Comparison of ENCODE assay signal across 19 mouse cellular contexts in genomic region chr10:100025665-100026064, GRCm38 (mm10). TPM values are rescaled to one million over a fixed set of nuclear protein-coding genes. Genes with fewer than 3 reads are reported as not detected.
DNase-seq lines count a peak whose midpoint lies in the region; ATAC-seq lines count a peak whose summit lies in the region.
"Had no signal": no experiment of that assay in that cellular context is flagged by ENCODE, and none has a peak within 500 bp of the region (broad histone marks: within the 10 kb centered on the region; RNA-seq: fewer than 3 reads in every experiment).

No protein-coding gene starts in this region.

- H3K27ac ChIP-seq in kidney, embryonic 15.5 days = no peak overlapping the region
- H3K27ac ChIP-seq in lung, embryonic 16.5 days (ENCODE audit: low read length) = peak overlapping the region; percentile 2
- H3K27ac ChIP-seq: forebrain, embryonic 15.5 days; macrophage; midbrain, embryonic 12.5 days had no signal

- no peak for DNase-seq in kidney, postnatal 14 days
- DNase-seq in lung, postnatal 4 days = no peak
- DNase-seq in lung, postnatal 36 days = peak; percentile 53
- DNase-seq in thymus, postnatal 10 days (ENCODE audit: low spot score in 2 of 2) = no peak
- no peak for DNase-seq in layer of hippocampus, adult 9-10 months (ENCODE audit: low spot score)
- DNase-seq: adrenal gland, postnatal 14 days; cerebellum, adult 9-11 months; heart, postnatal 36 days; kidney, postnatal 10 days; layer of hippocampus, postnatal 36 days; left cerebral cortex, postnatal 4 days; right cerebral cortex, adult 18-20 months had no signal

- H3K27me3 ChIP-seq in kidney, embryonic 15.5 days = no peaks in the 10 kb centered on the region
- no peaks in the 10 kb centered on the region for H3K27me3 ChIP-seq in lung, embryonic 16.5 days (ENCODE audit: control insufficient read depth, insufficient read depth, low read depth, low read length)
- H3K27me3 ChIP-seq: forebrain, embryonic 15.5 days had no signal

- no peak overlapping the region for H3K4me2 ChIP-seq in kidney, embryonic 15.5 days
- H3K4me2 ChIP-seq in lung, embryonic 16.5 days (ENCODE audit: low read depth, low read length) = no peak overlapping the region
- H3K4me2 ChIP-seq: forebrain, embryonic 15.5 days; midbrain, embryonic 12.5 days had no signal

- 44% methylated on average over 8 of the region's 8 CpGs for WGBS in kidney, embryonic 15.5 days
- WGBS in lung, embryonic 16.5 days = 28% methylated on average over 8 of the region's 8 CpGs

- no peak overlapping the region for H3K9ac ChIP-seq in kidney, embryonic 15.5 days
- H3K9ac ChIP-seq in lung, embryonic 16.5 days (ENCODE audit: low read length) = no peak overlapping the region
- H3K9ac ChIP-seq: forebrain, embryonic 15.5 days; midbrain, embryonic 12.5 days had no signal

- H3K36me3 ChIP-seq in kidney, embryonic 15.5 days = peaks cover 6% of the 10 kb centered on the region; the same call in 1 of the 2 replicates
- peaks cover 8% of the 10 kb centered on the region for H3K36me3 ChIP-seq in lung, embryonic 16.5 days (ENCODE audit: control insufficient read depth, insufficient read depth, low read length)
- H3K36me3 ChIP-seq: forebrain, embryonic 15.5 days; midbrain, embryonic 12.5 days had no signal

- no peak overlapping the region for H3K4me3 ChIP-seq in kidney, embryonic 15.5 days (replicated peaks)
- no peak overlapping the region for H3K4me3 ChIP-seq in lung, embryonic 16.5 days (ENCODE audit: low read length)
- H3K4me3 ChIP-seq: erythroblast, embryonic 14.5 days; forebrain, embryonic 15.5 days; midbrain, embryonic 12.5 days; myocyte had no signal

- peaks cover 9% of the 10 kb centered on the region for H3K4me1 ChIP-seq in kidney, embryonic 15.5 days
- peaks cover 18% of the 10 kb centered on the region for H3K4me1 ChIP-seq in lung, embryonic 16.5 days (replicated peaks; ENCODE audit: control insufficient read depth, insufficient read depth, low read length)

- no peaks in the 10 kb centered on the region for H3K9me3 ChIP-seq in kidney, embryonic 15.5 days (replicated peaks)
- no peaks in the 10 kb centered on the region for H3K9me3 ChIP-seq in lung, embryonic 16.5 days (ENCODE audit: control insufficient read depth, low read length)
- H3K9me3 ChIP-seq: forebrain, embryonic 15.5 days; midbrain, embryonic 12.5 days had no signal

- ATAC-seq in kidney, embryonic 15.5 days (replicated peaks; ENCODE audit: low FRiP score) = 0 out of 2 replicates have a peak, but pooled peaks have one; percentile 56
- peak; percentile 81 for ATAC-seq in lung, embryonic 16.5 days (ENCODE audit: low read depth)
- ATAC-seq: forebrain, embryonic 15.5 days had no signal

RNA-seq across cellular contexts. Expression of gene Kitl, which starts 10.2 kb away (rescaled TPM):
- 24.3 and 26.3 TPM in 2 replicates for polyA plus RNA-seq in kidney, embryonic 15.5 days (2015; fragmentation: Nextera tagmentation; extraction: Ambion mirVana)
- 38.5 and 41.2 TPM in 2 replicates for polyA plus RNA-seq in lung, embryonic 16.5 days (2015; fragmentation: Nextera tagmentation; extraction: Ambion mirVana)
- polyA plus RNA-seq: erythroblast, embryonic 14.5 days had no signal
